Mouse (Mus musculus) midbrain, embryonic 16.5 days (tissue): ENCODE data around the gene Upf3b. TPM values are rescaled to one million over a fixed set of nuclear protein-coding genes. Genes with fewer than 3 reads are reported as not detected.
A peak's percentile ranks its signal among the peaks of the same experiment; 100 is the strongest.

Experiments used
- ATAC-seq: fragments of 200-750 bp; cut with Nextera tagmentation; 2 replicates; pipeline ENCODE4 v1.8.0; 2017; ENCODE audit warnings: moderate TSS enrichment
- H3K27ac ChIP-seq: fragments of 300-500 bp; sonication (generic); 2 replicates; pipeline ENCODE4 v1.5.1; 2014; ENCODE audit warnings: mild to moderate bottlenecking, low read length, mixed read lengths
- H3K27me3 ChIP-seq: fragments of 300-500 bp; sonication (generic); 2 replicates; pipeline ENCODE4 v1.6.1; 2014; ENCODE audit warnings: low read depth, low read length, mixed read lengths; ENCODE audit not compliant: control insufficient read depth, insufficient read depth
- H3K36me3 ChIP-seq: fragments of 300-500 bp; sonication (generic); 2 replicates; pipeline ENCODE4 v1.6.1; 2014; ENCODE audit warnings: mild to moderate bottlenecking, low read length, moderate library complexity, mixed read lengths; ENCODE audit not compliant: control insufficient read depth, insufficient read depth
- H3K4me1 ChIP-seq: fragments of 300-500 bp; sonication (generic); 2 replicates; pipeline ENCODE4 v1.6.1; 2014; ENCODE audit warnings: mild to moderate bottlenecking, low read length, mixed read lengths; ENCODE audit not compliant: control insufficient read depth, insufficient read depth
- H3K4me2 ChIP-seq: fragments of 300-500 bp; sonication (generic); 2 replicates; pipeline ENCODE4 v1.6.1; 2014; ENCODE audit warnings: mild to moderate bottlenecking, low read length, mixed read lengths
- H3K4me3 ChIP-seq: fragments of 300-500 bp; sonication (generic); 2 replicates; pipeline ENCODE4 v1.5.1; 2014; ENCODE audit warnings: low read depth, mild to moderate bottlenecking, low read length, moderate library complexity, mixed read lengths
- H3K9ac ChIP-seq: fragments of 300-500 bp; sonication (generic); 2 replicates; pipeline ENCODE4 v1.6.1; 2014; ENCODE audit warnings: low read depth, low read length, mixed read lengths
- H3K9me3 ChIP-seq: fragments of 300-500 bp; sonication (generic); replicated peaks from 2 replicates; pipeline ENCODE4 v1.6.1; 2014; ENCODE audit warnings: mild to moderate bottlenecking, low read length, mixed read lengths; ENCODE audit not compliant: control insufficient read depth, poor library complexity, severe bottlenecking
- WGBS: fragments of 180-500 bp; shearing (Covaris S2); extraction: QIAGEN DNeasy Blood & Tissue Kit; methylation state at CpG from one replicate; pipeline ENCODE4 v1.1.7; 2014; 5-methylcytosine and 5-hydroxymethylcytosine counted together
- polyA plus RNA-seq: library from polyadenylated mRNA; unstranded; fragments of >200 nt; fragmentation: Nextera tagmentation; extraction: Ambion mirVana; gene quantifications from 2 replicates; pipeline ENCODE4 v1.2.1, GENCODE M21; 2015

Gene Upf3b
- polyA plus RNA-seq, 1 experiment from 2014 or later, result 29.8 TPM

- Histone ChIP-seq H3K36me3 (no peaks in the 10 kb centered on the region), H3K4me2 (no peak overlapping the region), H3K4me3 (no peak overlapping the region), H3K27ac (no peak overlapping the region), H3K27me3 (no peaks in the 10 kb centered on the region), H3K4me1 (no peaks in the 10 kb centered on the region), H3K9ac (no peak overlapping the region), H3K9me3 (no peaks in the 10 kb centered on the region)
- WGBS, result no CpG with 5 or more reads among the region's 5 CpGs
- ATAC-seq, result no peak; the same call in 1 of the 2 replicates
These were observed 7.0 kb upstream of the Upf3b start for GRCm38 (mm10) chrX:37117085-37117484.

GRCm38 (mm10) chrX:37110881-37111193, 715 bp upstream of the Upf3b start:
- H3K4me2 ChIP-seq, result no peak overlapping the region
- no peak for ATAC-seq
- WGBS, result 71% methylated on average over 4 of the region's 4 CpGs

DNA sequence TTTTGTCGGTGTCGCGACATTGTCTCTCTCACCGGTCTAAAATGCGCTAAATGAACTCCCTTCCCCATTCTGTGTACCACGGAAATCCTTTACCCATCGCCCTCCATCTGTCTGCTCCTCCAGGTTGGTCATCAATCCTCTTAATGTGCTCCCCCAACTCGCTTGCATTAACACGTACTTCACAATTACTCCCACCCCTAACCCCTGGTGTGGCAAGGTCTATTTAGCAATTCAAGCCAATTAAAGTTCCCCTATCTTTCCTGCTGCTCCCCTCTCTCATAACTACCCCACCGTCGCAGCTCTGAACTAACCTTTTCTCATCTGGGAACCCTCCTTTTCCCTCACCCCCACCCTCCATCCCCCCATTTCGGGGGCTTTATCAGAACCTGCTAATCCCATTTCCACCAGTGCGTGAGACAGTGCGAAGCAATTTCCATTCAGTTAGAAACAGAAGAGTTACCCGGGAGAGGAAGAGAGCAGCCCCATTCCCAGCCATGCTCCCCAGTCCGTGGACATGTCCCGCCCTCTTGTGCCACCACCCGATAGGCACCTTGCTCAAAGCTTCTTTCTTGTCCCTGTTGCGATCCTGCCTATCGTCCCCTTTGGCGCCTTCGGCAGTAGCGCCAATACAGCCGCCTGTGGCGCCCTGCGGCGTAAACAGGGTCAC, 463 bp downstream of the Upf3b start:
- ATAC-seq, result peak; percentile 82
- 15% methylated on average over 27 of the region's 27 CpGs for WGBS
- Histone ChIP-seq H3K4me3 (peak overlapping the region; percentile 59), H3K36me3 (no peaks in the 10 kb centered on the region), H3K9ac (peak overlapping the region; percentile 62), H3K9me3 (no peaks in the 10 kb centered on the region), H3K27ac (peak overlapping the region; percentile 83), H3K27me3 (no peaks in the 10 kb centered on the region), H3K4me1 (peaks cover 6% of the 10 kb centered on the region; the same call in 1 of the 2 replicates), H3K4me2 (peak overlapping the region; percentile 62)

More at GRCm38 (mm10) chrX:37110881-37111193, 715 bp upstream of the Upf3b start:
- H3K9ac ChIP-seq, result no peak overlapping the region
- H3K4me1 ChIP-seq, result peaks cover 6% of the 10 kb centered on the region; the same call in 1 of the 2 replicates
- no peaks in the 10 kb centered on the region for H3K27me3 ChIP-seq
- no peaks in the 10 kb centered on the region for H3K36me3 ChIP-seq
- no peaks in the 10 kb centered on the region for H3K9me3 ChIP-seq
- no peak overlapping the region for H3K4me3 ChIP-seq
- no peak overlapping the region for H3K27ac ChIP-seq

GRCm38 (mm10) chrX:37103826-37104225, 6.3 kb downstream of the Upf3b start:
- Histone ChIP-seq H3K27ac (no peak overlapping the region), H3K27me3 (no peaks in the 10 kb centered on the region)
- no peak for ATAC-seq

DNA sequence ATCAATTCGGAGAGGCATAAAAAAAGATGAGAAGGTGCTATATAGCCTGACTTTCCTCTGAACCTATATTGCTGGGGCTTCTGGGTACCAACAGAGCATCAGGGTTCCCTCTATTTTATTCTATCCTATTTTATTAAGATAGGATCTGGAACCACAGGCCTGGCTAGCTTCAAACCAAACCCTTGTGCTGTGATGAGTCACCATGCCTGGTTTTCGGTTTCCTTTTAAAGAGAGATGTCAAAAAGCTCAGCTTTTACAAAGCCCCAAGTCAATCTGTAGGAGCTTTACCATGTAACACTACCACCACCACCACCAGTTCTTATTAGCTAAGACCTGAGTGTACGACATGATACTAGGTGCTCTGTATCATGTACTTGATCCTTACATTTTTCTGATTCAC, 11.4 kb downstream of the Upf3b start:
- Histone ChIP-seq H3K4me1 (no peaks in the 10 kb centered on the region), H3K9ac (no peak overlapping the region), H3K4me2 (no peak overlapping the region), H3K4me3 (no peak overlapping the region), H3K36me3 (peaks cover 6% of the 10 kb centered on the region), H3K9me3 (no peaks in the 10 kb centered on the region), H3K27ac (no peak overlapping the region), H3K27me3 (no peaks in the 10 kb centered on the region)
- ATAC-seq, result no peak
- 91% methylated on average over 3 of the region's 3 CpGs for WGBS

More at GRCm38 (mm10) chrX:37103826-37104225, 6.3 kb downstream of the Upf3b start:
- peaks cover 3% of the 10 kb centered on the region; the same call in 1 of the 2 replicates for H3K4me1 ChIP-seq
- H3K9ac ChIP-seq, result no peak overlapping the region
- no peak overlapping the region for H3K4me2 ChIP-seq
- H3K9me3 ChIP-seq, result no peaks in the 10 kb centered on the region
- no peak overlapping the region for H3K4me3 ChIP-seq
- 86% methylated on average over 2 of the region's 2 CpGs for WGBS
- H3K36me3 ChIP-seq, result peaks cover 2% of the 10 kb centered on the region; the same call in 1 of the 2 replicates

DNA sequence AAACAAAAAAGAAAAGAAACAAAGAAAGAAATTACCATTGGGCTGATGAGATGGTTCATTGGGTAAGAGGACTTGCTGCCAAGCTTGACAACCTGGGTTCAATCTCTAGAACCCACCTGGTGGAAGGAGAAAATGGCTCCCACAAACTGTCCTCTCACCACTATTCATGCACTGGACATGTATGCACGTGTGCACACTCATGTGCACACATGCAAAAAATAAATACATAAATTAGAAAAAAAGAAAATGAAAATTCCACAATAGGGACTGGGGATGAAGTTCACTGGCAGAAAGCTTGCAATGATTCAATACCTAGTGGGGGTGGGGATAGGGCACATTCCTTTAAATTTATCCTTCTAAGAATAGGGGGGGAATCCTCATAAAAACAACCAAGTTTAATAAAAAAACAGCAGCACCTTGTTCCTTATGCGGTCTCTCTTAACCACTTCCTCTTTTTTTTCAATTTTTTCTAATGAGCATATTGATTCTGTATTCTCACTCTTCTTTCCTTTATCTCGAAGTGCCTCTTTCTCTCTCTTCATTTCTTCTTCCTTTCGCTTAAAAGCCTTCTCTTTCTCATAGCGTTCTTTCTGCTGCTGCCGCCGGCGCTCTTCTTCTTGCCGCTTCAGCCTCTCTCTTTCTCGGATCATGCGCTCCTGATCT, 14.9 kb downstream of the Upf3b start:
- no peak overlapping the region for H3K4me2 ChIP-seq
- ATAC-seq, result no peak
- H3K4me1 ChIP-seq, result no peaks in the 10 kb centered on the region
- H3K27me3 ChIP-seq, result no peaks in the 10 kb centered on the region
- H3K36me3 ChIP-seq, result peaks cover 3% of the 10 kb centered on the region; the same call in 1 of the 2 replicates
- no peak overlapping the region for H3K27ac ChIP-seq
- no peak overlapping the region for H3K9ac ChIP-seq
- H3K4me3 ChIP-seq, result no peak overlapping the region
- no peaks in the 10 kb centered on the region for H3K9me3 ChIP-seq
- WGBS, result 92% methylated on average over 11 of the region's 11 CpGs

DNA sequence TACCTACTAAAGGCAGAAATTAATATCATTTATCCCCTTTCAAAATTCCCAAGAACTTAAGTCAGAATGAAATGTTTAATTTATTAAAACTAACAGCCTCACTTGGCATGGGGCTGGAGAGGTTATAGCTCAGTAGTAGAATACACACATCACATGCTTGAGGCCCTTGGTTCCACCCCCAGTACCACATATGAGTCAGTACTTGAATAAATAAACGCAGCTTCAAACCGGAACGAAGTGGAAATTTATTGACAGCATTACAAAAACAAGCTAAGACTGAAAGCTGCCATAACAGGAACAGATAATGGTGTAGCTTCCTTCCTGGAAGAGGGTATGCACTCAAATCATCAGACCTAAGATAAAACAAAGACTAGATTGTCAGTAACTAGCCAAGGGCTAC, 18.7 kb downstream of the Upf3b start:
- H3K9ac ChIP-seq, result no peak overlapping the region
- H3K4me3 ChIP-seq, result no peak overlapping the region
- H3K4me2 ChIP-seq, result no peak overlapping the region
- peaks cover under 1% of the 10 kb centered on the region; the same call in 1 of the 2 replicates for H3K36me3 ChIP-seq
- no peak for ATAC-seq
- H3K4me1 ChIP-seq, result no peaks in the 10 kb centered on the region
- 95% methylated on average over 3 of the region's 3 CpGs for WGBS
- no peak overlapping the region for H3K27ac ChIP-seq
- no peaks in the 10 kb centered on the region for H3K27me3 ChIP-seq
- H3K9me3 ChIP-seq, result no peaks in the 10 kb centered on the region

DNA sequence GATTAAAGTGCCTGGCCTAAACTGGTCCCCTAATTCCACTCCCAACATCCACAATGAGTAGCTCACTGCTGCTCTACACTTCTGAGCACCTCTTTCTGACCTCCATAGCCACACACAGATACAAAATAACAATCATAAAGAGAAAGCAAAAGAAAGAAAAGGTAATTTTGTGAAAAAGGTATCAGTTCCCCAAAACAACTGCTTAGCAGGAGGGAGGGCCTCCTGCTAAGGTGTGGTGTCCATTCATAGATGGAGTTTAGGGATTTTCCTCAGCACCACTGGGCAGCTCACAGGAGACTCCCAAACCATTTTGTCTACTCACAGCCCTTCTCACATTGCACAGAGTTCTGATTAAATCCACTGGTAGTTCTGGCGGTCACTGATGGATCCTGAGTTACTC, 21.3 kb downstream of the Upf3b start:
- WGBS, result 86% methylated on average over 1 of the region's 1 CpGs
- no peaks in the 10 kb centered on the region for H3K27me3 ChIP-seq
- H3K9me3 ChIP-seq, result no peaks in the 10 kb centered on the region
- H3K36me3 ChIP-seq, result no peaks in the 10 kb centered on the region
- no peak overlapping the region for H3K4me3 ChIP-seq
- ATAC-seq, result no peak
- H3K4me1 ChIP-seq, result no peaks in the 10 kb centered on the region
- H3K9ac ChIP-seq, result no peak overlapping the region
- no peak overlapping the region for H3K27ac ChIP-seq
- H3K4me2 ChIP-seq, result no peak overlapping the region

- no peaks in the 10 kb centered on the region for H3K27me3 ChIP-seq
- 23% methylated on average over 9 of the region's 9 CpGs for WGBS
- peak overlapping the region; percentile 58; the same call in 1 of the 2 replicates for H3K9ac ChIP-seq
- peak overlapping the region; percentile 52 for H3K4me3 ChIP-seq
- H3K4me1 ChIP-seq, result peaks cover 10% of the 10 kb centered on the region
- peak overlapping the region; percentile 91 for H3K27ac ChIP-seq
- no peaks in the 10 kb centered on the region for H3K36me3 ChIP-seq
- peak; percentile 46 for ATAC-seq
- H3K9me3 ChIP-seq, result no peaks in the 10 kb centered on the region
- H3K4me2 ChIP-seq, result peak overlapping the region; percentile 49
These were observed 24.5 kb downstream of the Upf3b start for GRCm38 (mm10) chrX:37085665-37086064.
